Mouse (Mus musculus) lung, postnatal 4 days (tissue): ENCODE measurements at regions not wholly inside any gene's neighbourhood (a gene's known extent, or its start where the extent isn't known, plus 50 kb on each side); places are given as distances from the start of the nearest gene placed in this dataset.

Experiments
- DNase-seq, 2 experiments: peaks; one replicate each; pipeline ENCODE4 v3.0.0; 2021

- no peak for DNase-seq
These were observed 180.3 kb upstream of the Cxcr4 start for GRCm38 (mm10) chr1:128772440-128772839.

GRCm38 (mm10) chr1:128770786-128771185, 178.7 kb upstream of the Cxcr4 start:
- no peak for DNase-seq

GRCm38 (mm10) chr1:128767991-128768390, 175.9 kb upstream of the Cxcr4 start:
- DNase-seq = no peak

GRCm38 (mm10) chr1:128767415-128767814, 175.3 kb upstream of the Cxcr4 start:
- DNase-seq = no peak

GRCm38 (mm10) chr1:128766894-128767268, 174.8 kb upstream of the Cxcr4 start:
- no peak for DNase-seq

- DNase-seq = no peak
These were observed 174.2 kb upstream of the Cxcr4 start for GRCm38 (mm10) chr1:128766193-128766893.

GRCm38 (mm10) chr1:128765626-128766025, 173.5 kb upstream of the Cxcr4 start:
- DNase-seq = no peak

GRCm38 (mm10) chr1:128765142-128765541, 173.0 kb upstream of the Cxcr4 start:
- DNase-seq = no peak

- no peak for DNase-seq
These were observed 170.8 kb upstream of the Cxcr4 start for GRCm38 (mm10) chr1:128762854-128763253.

GRCm38 (mm10) chr1:128762076-128762475, 170.0 kb upstream of the Cxcr4 start:
- no peak for DNase-seq

GRCm38 (mm10) chr1:128758802-128759481, 166.8 kb upstream of the Cxcr4 start:
- DNase-seq = no peak

- DNase-seq = no peak
These were observed 166.3 kb upstream of the Cxcr4 start for GRCm38 (mm10) chr1:128758294-128758801.

GRCm38 (mm10) chr1:128753427-128754012, 161.4 kb upstream of the Cxcr4 start:
- no peak for DNase-seq

- no peak for DNase-seq
These were observed 157.4 kb upstream of the Cxcr4 start for GRCm38 (mm10) chr1:128749437-128749994.

GRCm38 (mm10) chr1:128747196-128747790, 155.2 kb upstream of the Cxcr4 start:
- no peak for DNase-seq

- DNase-seq = no peak
These were observed 154.4 kb upstream of the Cxcr4 start for GRCm38 (mm10) chr1:128746461-128747009.

- DNase-seq = peak in 1 of 2 experiments; percentile 10
These were observed 148.5 kb upstream of the Cxcr4 start for GRCm38 (mm10) chr1:128740616-128741015.

GRCm38 (mm10) chr1:128738152-128738551, 146.1 kb upstream of the Cxcr4 start:
- no peak for DNase-seq

GRCm38 (mm10) chr1:128734857-128735256, 142.8 kb upstream of the Cxcr4 start:
- no peak for DNase-seq

- DNase-seq = no peak
These were observed 139.4 kb upstream of the Cxcr4 start for GRCm38 (mm10) chr1:128731445-128731844.

- no peak for DNase-seq
These were observed 132.5 kb upstream of the Cxcr4 start for GRCm38 (mm10) chr1:128724433-128725091.

GRCm38 (mm10) chr1:128723843-128724242, 131.8 kb upstream of the Cxcr4 start:
- DNase-seq = no peak
